Comparison of ENCODE assay signal across 22 mouse cellular contexts in genomic region chr11:120798244-120798643, GRCm38 (mm10). TPM values are rescaled to one million over a fixed set of nuclear protein-coding genes. Genes with fewer than 3 reads are reported as not detected.
DNase-seq lines count a peak whose midpoint lies in the region; ATAC-seq lines count a peak whose summit lies in the region.
"Had no signal": no experiment of that assay in that cellular context is flagged by ENCODE, and none has a peak within 500 bp of the region (broad histone marks: within the 10 kb centered on the region; RNA-seq: fewer than 3 reads in every experiment).

No protein-coding gene starts in this region.

- 0 out of 2 replicates have a peak, but pooled peaks have one; percentile 8 for ATAC-seq in granulocyte monocyte progenitor cell, adult 5-6 weeks (replicated peaks; ENCODE audit: poor library complexity, severe bottlenecking)
- ATAC-seq: activated CD4-positive, CD25-positive, alpha-beta regulatory T cell, adult 4 months; CD4-positive, CD25-positive, alpha-beta regulatory T cell, adult 4 months; forebrain, embryonic 13.5 days; forebrain, embryonic 15.5 days; Patski had no signal

- peak; percentile 43 for DNase-seq in lung, postnatal 10 days
- no peak for DNase-seq in lung, postnatal 14 days
- DNase-seq in lung, postnatal 36 days = peak; percentile 28
- DNase-seq in lung, adult 18-20 months = no peak
- DNase-seq in 416B (ENCODE audit: low read depth) = peak; percentile 83
- DNase-seq in right cerebral cortex, postnatal 36 days (ENCODE audit: low spot score in 2 of 2) = no peak
- DNase-seq in layer of hippocampus, postnatal 25 days (ENCODE audit: extremely low spot score in 1 of 2, low spot score in 1 of 2) = no peak
- DNase-seq: adrenal gland, adult 8-10 months; adrenal gland, postnatal 14 days; adrenal gland, postnatal 36 days; B cell, adult 2 months; cerebellum, adult 11-12 months; cerebellum, adult 2 months; cerebellum, adult 9-10 months; cerebellum, postnatal 10 days; cerebellum, postnatal 25 days had no signal

RNA-seq across cellular contexts. Expression of gene Dus1l, which starts 2.0 kb away (rescaled TPM):
- 48.2 and 60.7 TPM in 2 replicates for total RNA-seq in granulocyte monocyte progenitor cell, adult 5-6 weeks (2014; fragmentation: Nextera tagmentation)
- 63.0 and 74.8 TPM in 2 replicates for total RNA-seq in granulocyte monocyte progenitor cell, adult 5-6 weeks (2017)
- 10 to 100 TPM; 45.7 to 50.0 TPM for total RNA-seq in layer of hippocampus, postnatal 25 days (2021)

RNA-seq across cellular contexts. Expression of gene Gps1, which starts 14.2 kb away (rescaled TPM):
- total RNA-seq in granulocyte monocyte progenitor cell, adult 5-6 weeks (2014; fragmentation: Nextera tagmentation) = 82.5 and 83.6 TPM in 2 replicates
- 91.8 and 116 TPM in 2 replicates for total RNA-seq in granulocyte monocyte progenitor cell, adult 5-6 weeks (2017)
- total RNA-seq in layer of hippocampus, postnatal 25 days (2021) = 100 to 1,000 TPM; 147 to 153 TPM

RNA-seq across cellular contexts. Expression of gene Rfng, which starts 14.2 kb away (rescaled TPM):
- 23.8 TPM in 2 replicates for total RNA-seq in granulocyte monocyte progenitor cell, adult 5-6 weeks (2014; fragmentation: Nextera tagmentation)
- total RNA-seq in granulocyte monocyte progenitor cell, adult 5-6 weeks (2017) = 3.1 and 4.7 TPM in 2 replicates
- 10 to 100 TPM; 68.8 to 74.1 TPM for total RNA-seq in layer of hippocampus, postnatal 25 days (2021)

RNA-seq across cellular contexts. Expression of gene Fasn, which starts 26.1 kb away (rescaled TPM):
- total RNA-seq in granulocyte monocyte progenitor cell, adult 5-6 weeks (2014; fragmentation: Nextera tagmentation) = 79.3 and 146 TPM in 2 replicates
- 45.2 and 59.7 TPM in 2 replicates for total RNA-seq in granulocyte monocyte progenitor cell, adult 5-6 weeks (2017)
- 100 to 1,000 TPM; 191 to 198 TPM for total RNA-seq in layer of hippocampus, postnatal 25 days (2021)

RNA-seq across cellular contexts. Expression of gene Hmga1b, which starts 35.6 kb away (rescaled TPM):
- 12.8 and 179 TPM in 2 replicates for total RNA-seq in granulocyte monocyte progenitor cell, adult 5-6 weeks (2014; fragmentation: Nextera tagmentation)
- total RNA-seq in granulocyte monocyte progenitor cell, adult 5-6 weeks (2017) = 16.3 and 157 TPM in 2 replicates
- 10 to 100 TPM; 19.9 to 22.8 TPM for total RNA-seq in layer of hippocampus, postnatal 25 days (2021)

Comparison
In these comparisons a context has a peak if more than half of its experiments do, and no peak if none do; other contexts are left out.
1. DNase-seq: peak in lung, postnatal 10 days (single experiment), lung, postnatal 36 days (single experiment) and 416B (single experiment); none in lung, postnatal 14 days (single experiment), lung, adult 18-20 months (0 of 2), right cerebral cortex, postnatal 36 days (0 of 2) and layer of hippocampus, postnatal 25 days (0 of 2).